8 mouse cellular contexts compared by ENCODE assay signal in genomic region chr4:123956703-123957491, GRCm38 (mm10). TPM values are rescaled to one million over a fixed set of nuclear protein-coding genes. Genes with fewer than 3 reads are reported as not detected.
A peak's percentile ranks its signal among the peaks of the same experiment; 100 is the strongest.
DNase-seq lines count a peak whose midpoint lies in the region.

No protein-coding gene starts in this region.

- peak overlapping the region; percentile 57 for H3K4me3 ChIP-seq in megakaryocyte, embryonic 14.5 days (replicated peaks)

- H3K27me3 ChIP-seq in megakaryocyte, embryonic 14.5 days (replicated peaks), result peaks cover 54% of the 10 kb centered on the region

- intact Hi-C loops in gastrocnemius, postnatal 14 days (cut with DNase I; ENCODE audit: low total_unique reads), result loop anchor here (5.0 to 10.0 kb wide), 2 partner anchors 180 to 708 kb away; no protein-coding TSS in a partner anchor

- H3K9me3 ChIP-seq in megakaryocyte, embryonic 14.5 days, result no peaks in the 10 kb centered on the region

- peak; percentile 86 for DNase-seq in adrenal gland, adult 2 months
- DNase-seq in embryo, embryonic 11 days, result peak; percentile 92
- peak; percentile 82 for DNase-seq in gastrocnemius, postnatal 14 days
- peak; percentile 10 for DNase-seq in hindlimb bud, embryonic 11.5 days (ENCODE audit: extremely low spot score, low read depth, low spot score)
- peak; percentile 30 to 67 for DNase-seq in left cerebral cortex, adult 8-10 months (ENCODE audit: low spot score in 2 of 2)
- DNase-seq in right cerebral cortex, postnatal 10 days (ENCODE audit: low spot score in 2 of 2), result peak; percentile 82 to 87
- DNase-seq in urinary bladder, postnatal 25 days (ENCODE audit: low spot score), result peak; percentile 81

- H3K4me1 ChIP-seq in megakaryocyte, embryonic 14.5 days, result peaks cover 11% of the 10 kb centered on the region

- H3K36me3 ChIP-seq in megakaryocyte, embryonic 14.5 days (replicated peaks; ENCODE audit: low read length), result no peaks in the 10 kb centered on the region

RNA-seq across cellular contexts. Expression of gene 4930535I16Rik, which starts 39.1 kb away (rescaled TPM):
- total RNA-seq in adrenal gland, adult 2 months (2021), result not detected
- polyA plus RNA-seq in adrenal gland, adult 2 months (2012; rRNA removed), result 0.54 and 0.82 TPM in 2 replicates
- total RNA-seq in gastrocnemius, postnatal 14 days (2021), result not detected
- total RNA-seq in left cerebral cortex, adult 8-10 months (2022), result not detected
- not detected in 2 replicates for polyA plus RNA-seq in megakaryocyte, embryonic 14.5 days (2012; ENCODE audit: insufficient read depth, low replicate concordance)

RNA-seq across cellular contexts. Expression of gene Rragc, which starts 39.7 kb away (rescaled TPM):
- 10 to 100 TPM; 84.3 to 91.4 TPM for total RNA-seq in adrenal gland, adult 2 months (2021)
- 39.6 and 42.8 TPM in 2 replicates for polyA plus RNA-seq in adrenal gland, adult 2 months (2012; rRNA removed)
- total RNA-seq in gastrocnemius, postnatal 14 days (2021), result 10 to 100 TPM; 21.4 to 24.2 TPM
- 10 to 100 TPM; 66.4 to 69.6 (median 67.6) TPM for total RNA-seq in left cerebral cortex, adult 8-10 months (2022)
- 5.8 and 10.4 TPM in 2 replicates for polyA plus RNA-seq in megakaryocyte, embryonic 14.5 days (2012; ENCODE audit: insufficient read depth, low replicate concordance)

RNA-seq across cellular contexts. Expression of gene Mycbp, which starts 52.3 kb away (rescaled TPM):
- 10 to 100 TPM; 41.7 to 52.8 TPM for total RNA-seq in adrenal gland, adult 2 months (2021)
- polyA plus RNA-seq in adrenal gland, adult 2 months (2012; rRNA removed), result 8.0 and 9.2 TPM in 2 replicates
- 10 to 100 TPM; 15.7 to 21.6 TPM for total RNA-seq in gastrocnemius, postnatal 14 days (2021)
- 10 to 100 TPM in 2 of 4 experiments, 1 to 10 TPM in 2; 6.9 to 12.3 (median 9.6) TPM for total RNA-seq in left cerebral cortex, adult 8-10 months (2022)
- 1.8 and 47.7 TPM in 2 replicates for polyA plus RNA-seq in megakaryocyte, embryonic 14.5 days (2012; ENCODE audit: insufficient read depth, low replicate concordance)

Comparison
In these comparisons a context has a peak if more than half of its experiments do, and no peak if none do; other contexts are left out.
1. Peak in every context shown above with its lines: DNase-seq and H3K4me3 ChIP-seq.
2. DNase-seq: peak in every context shown above with its lines; median percentile 92 in embryo, embryonic 11 days; 86 in adrenal gland, adult 2 months; 84 in right cerebral cortex, postnatal 10 days; 82 in gastrocnemius, postnatal 14 days; 81 in urinary bladder, postnatal 25 days; 48 in left cerebral cortex, adult 8-10 months; 10 in hindlimb bud, embryonic 11.5 days.